Mouse (Mus musculus) heart, postnatal 0 days (tissue): ENCODE measurements around the gene Ap5s1.

ENCODE experiments used
- CTCF ChIP-seq: IDR thresholded peaks from 2 replicates; pipeline ENCODE4 v1.5.1; 2016; ENCODE audit warnings: antibody characterized with exemption, control low read depth, low read depth
- EP300 ChIP-seq: IDR thresholded peaks from 2 replicates; pipeline ENCODE4 v1.6.1; 2016; ENCODE audit warnings: antibody characterized with exemption, low read depth

GRCm38 (mm10) chr2:131186343-131186742 lies 20.5 kb upstream of the Ap5s1 start:
- no peak for TF ChIP-seq CTCF
- no peak for TF ChIP-seq EP300
